Mouse (Mus musculus) liver, embryonic 15.5 days (tissue): ENCODE measurements around the gene Pex12. TPM values are rescaled to one million over a fixed set of nuclear protein-coding genes. Genes with fewer than 3 reads are reported as not detected.

Experiments used
- ATAC-seq: fragments of 200-750 bp; cut with Nextera tagmentation; 2 replicates; pipeline ENCODE4 v1.8.0; 2017; ENCODE audit warnings: moderate number of reproducible peaks, mild to moderate bottlenecking, moderate library complexity; ENCODE audit not compliant: insufficient read depth
- H3K27ac ChIP-seq: fragments of 300-500 bp; sonication (generic); replicated peaks from 2 replicates; pipeline ENCODE4 v1.5.1; 2015; ENCODE audit warnings: mild to moderate bottlenecking, inconsistent platforms
- H3K27me3 ChIP-seq: fragments of 300-500 bp; sonication (generic); 2 replicates; pipeline ENCODE4 v1.6.1; 2015; ENCODE audit warnings: mild to moderate bottlenecking, inconsistent platforms
- H3K36me3 ChIP-seq: fragments of 300-500 bp; sonication (generic); replicated peaks from 2 replicates; pipeline ENCODE4 v1.6.1; 2015; ENCODE audit warnings: moderate library complexity, mild to moderate bottlenecking, inconsistent platforms
- H3K4me1 ChIP-seq: fragments of 300-500 bp; sonication (generic); replicated peaks from 2 replicates; pipeline ENCODE4 v1.6.1; 2015; ENCODE audit warnings: inconsistent platforms
- H3K4me2 ChIP-seq: fragments of 300-500 bp; sonication (generic); 2 replicates; pipeline ENCODE4 v1.6.1; 2015; ENCODE audit warnings: moderate library complexity, mild to moderate bottlenecking, inconsistent platforms
- H3K4me3 ChIP-seq: fragments of 300-500 bp; sonication (generic); replicated peaks from 2 replicates; pipeline ENCODE4 v1.5.1; 2015; ENCODE audit warnings: mild to moderate bottlenecking, inconsistent platforms
- H3K9ac ChIP-seq: fragments of 300-500 bp; sonication (generic); 2 replicates; pipeline ENCODE4 v1.6.1; 2015; ENCODE audit warnings: moderate library complexity, mild to moderate bottlenecking, inconsistent platforms
- H3K9me3 ChIP-seq: fragments of 300-500 bp; sonication (generic); replicated peaks from 2 replicates; pipeline ENCODE4 v1.6.1; 2016; ENCODE audit warnings: inconsistent platforms
- WGBS: fragments of 180-500 bp; shearing (Covaris S2); methylation state at CpG from one replicate; pipeline ENCODE4 v1.1.7; 2015; ENCODE audit warnings: mixed read lengths; ENCODE audit not compliant: insufficient replicate concordance; 5-methylcytosine and 5-hydroxymethylcytosine counted together
- polyA plus RNA-seq: library from polyadenylated mRNA; unstranded; fragments of >200 nt; fragmentation: Nextera tagmentation; extraction: Ambion mirVana; gene quantifications from 2 replicates; pipeline ENCODE4 v1.2.1, GENCODE M21; 2015

The Pex12 gene
- polyA plus RNA-seq, 1 experiment from 2014 or later: 5.1 TPM

- peaks cover 21% of the 10 kb centered on the region for H3K27me3 ChIP-seq
- 18% methylated on average over 1 of the region's 1 CpGs for WGBS
- peaks cover 29% of the 10 kb centered on the region for H3K36me3 ChIP-seq
- peak within 1 kb of the TSS; percentile 48 for H3K4me2 ChIP-seq
- ATAC-seq: peak; percentile 90
- peak within 1 kb of the TSS; percentile 63 for H3K4me3 ChIP-seq
- peak within 1 kb of the TSS; percentile 95 for H3K27ac ChIP-seq
- no peaks in the 10 kb centered on the region for H3K9me3 ChIP-seq
- H3K4me1 ChIP-seq: peaks cover 82% of the 10 kb centered on the region
- H3K9ac ChIP-seq: peak within 1 kb of the TSS; percentile 57
These were observed 15.8 kb downstream of the Pex12 start, which contains the start of gene Slfn14 for GRCm38 (mm10) chr11:83286566-83286965. Gene Slfn14, minus strand, starts transcription at chr11:83286726.

- peak overlapping the region; percentile 95 for H3K27ac ChIP-seq
- H3K4me2 ChIP-seq: peak overlapping the region; percentile 48
- peak overlapping the region; percentile 63 for H3K4me3 ChIP-seq
These were observed 16.8 kb downstream of the Pex12 start for GRCm38 (mm10) chr11:83285627-83286026.

GRCm38 (mm10) chr11:83282084-83282483 is 20.3 kb downstream of the Pex12 start:
- peaks cover 50% of the 10 kb centered on the region for H3K4me1 ChIP-seq

More at GRCm38 (mm10) chr11:83285627-83286026, 16.8 kb downstream of the Pex12 start:
- Histone ChIP-seq H3K27me3 (peaks cover 25% of the 10 kb centered on the region), H3K4me1 (peaks cover 78% of the 10 kb centered on the region), H3K9ac (peak overlapping the region; percentile 57), H3K36me3 (peaks cover 37% of the 10 kb centered on the region), H3K9me3 (no peaks in the 10 kb centered on the region)
- ATAC-seq: no peak
- WGBS: 68% methylated on average over 4 of the region's 4 CpGs

GRCm38 (mm10) chr11:83279691-83280090 is 22.7 kb downstream of the Pex12 start:
- peaks cover 91% of the 10 kb centered on the region for H3K36me3 ChIP-seq
- H3K4me2 ChIP-seq: no peak overlapping the region
- H3K9me3 ChIP-seq: no peaks in the 10 kb centered on the region
- H3K9ac ChIP-seq: no peak overlapping the region
- no peak overlapping the region for H3K27ac ChIP-seq
- no peak overlapping the region for H3K4me3 ChIP-seq
- WGBS: 65% methylated on average over 6 of the region's 6 CpGs
- ATAC-seq: no peak
- H3K4me1 ChIP-seq: peaks cover 28% of the 10 kb centered on the region
- peaks cover 66% of the 10 kb centered on the region for H3K27me3 ChIP-seq

More at GRCm38 (mm10) chr11:83282084-83282483, 20.3 kb downstream of the Pex12 start:
- H3K27me3 ChIP-seq: peaks cover 45% of the 10 kb centered on the region
- H3K9me3 ChIP-seq: no peaks in the 10 kb centered on the region
- peak overlapping the region; percentile 48 for H3K4me2 ChIP-seq
- H3K4me3 ChIP-seq: peak overlapping the region; percentile 63
- H3K27ac ChIP-seq: no peak overlapping the region
- no peak for ATAC-seq
- WGBS: 42% methylated on average over 2 of the region's 2 CpGs
- peaks cover 70% of the 10 kb centered on the region for H3K36me3 ChIP-seq
- H3K9ac ChIP-seq: no peak overlapping the region

GRCm38 (mm10) chr11:83279024-83279423 is 23.4 kb downstream of the Pex12 start:
- WGBS: 80% methylated on average over 4 of the region's 4 CpGs
- Histone ChIP-seq H3K36me3 (peaks cover 93% of the 10 kb centered on the region), H3K9me3 (no peaks in the 10 kb centered on the region), H3K27ac (no peak overlapping the region), H3K27me3 (peaks cover 71% of the 10 kb centered on the region), H3K4me2 (no peak overlapping the region), H3K4me3 (no peak overlapping the region), H3K4me1 (peaks cover 22% of the 10 kb centered on the region), H3K9ac (no peak overlapping the region)
- no peak for ATAC-seq

GRCm38 (mm10) chr11:83276251-83276650 is 26.1 kb downstream of the Pex12 start:
- Histone ChIP-seq H3K27me3 (peaks cover 52% of the 10 kb centered on the region), H3K4me3 (no peak overlapping the region), H3K9ac (no peak overlapping the region), H3K4me1 (peaks cover 17% of the 10 kb centered on the region), H3K27ac (no peak overlapping the region), H3K9me3 (no peaks in the 10 kb centered on the region), H3K4me2 (no peak overlapping the region), H3K36me3 (peaks cover 70% of the 10 kb centered on the region)
- WGBS: 56% methylated on average over 7 of the region's 7 CpGs
- ATAC-seq: no peak

- Histone ChIP-seq H3K9ac (no peak overlapping the region), H3K4me1 (peaks cover 25% of the 10 kb centered on the region), H3K27me3 (peaks cover 31% of the 10 kb centered on the region), H3K9me3 (no peaks in the 10 kb centered on the region), H3K4me3 (no peak overlapping the region), H3K36me3 (peaks cover 33% of the 10 kb centered on the region), H3K27ac (peak overlapping the region; percentile 84), H3K4me2 (peak overlapping the region; percentile 71)
- ATAC-seq: peak; percentile 8
- 14% methylated on average over 2 of the region's 2 CpGs for WGBS
These were observed 30.2 kb downstream of the Pex12 start for GRCm38 (mm10) chr11:83271951-83272843.

- Histone ChIP-seq H3K4me3 (peak overlapping the region; percentile 60), H3K27me3 (peaks cover 23% of the 10 kb centered on the region), H3K4me1 (peaks cover 25% of the 10 kb centered on the region), H3K4me2 (peak overlapping the region; percentile 71), H3K36me3 (peaks cover 25% of the 10 kb centered on the region), H3K9ac (peak overlapping the region; percentile 46), H3K27ac (peak overlapping the region; percentile 84), H3K9me3 (no peaks in the 10 kb centered on the region)
- WGBS: under 1% methylated on average over 26 of the region's 26 CpGs
- ATAC-seq: peak; percentile 89
These were observed 31.0 kb downstream of the Pex12 start for GRCm38 (mm10) chr11:83271151-83271950.

GRCm38 (mm10) chr11:83270842-83271150 is 31.6 kb downstream of the Pex12 start:
- Histone ChIP-seq H3K27me3 (peaks cover 18% of the 10 kb centered on the region), H3K4me2 (peak overlapping the region; percentile 71), H3K4me3 (peak overlapping the region; percentile 60), H3K36me3 (peaks cover 19% of the 10 kb centered on the region), H3K27ac (peak overlapping the region; percentile 84), H3K9ac (peak overlapping the region; percentile 46), H3K9me3 (no peaks in the 10 kb centered on the region), H3K4me1 (peaks cover 25% of the 10 kb centered on the region)
- WGBS: 2% methylated on average over 6 of the region's 6 CpGs
- ATAC-seq: peak; percentile 7

GRCm38 (mm10) chr11:83263146-83263545 is 39.2 kb downstream of the Pex12 start:
- peak; percentile 87 for ATAC-seq
- Histone ChIP-seq H3K9ac (no peak overlapping the region), H3K4me1 (peaks cover 26% of the 10 kb centered on the region), H3K27ac (peak overlapping the region; percentile 93), H3K4me3 (no peak overlapping the region), H3K4me2 (peak overlapping the region; percentile 59), H3K36me3 (peaks cover 21% of the 10 kb centered on the region), H3K9me3 (no peaks in the 10 kb centered on the region), H3K27me3 (no peaks in the 10 kb centered on the region)
- WGBS: 27% methylated on average over 3 of the region's 3 CpGs

- Histone ChIP-seq H3K36me3 (peaks cover 21% of the 10 kb centered on the region), H3K4me3 (no peak overlapping the region), H3K4me2 (peak overlapping the region; percentile 59), H3K27me3 (no peaks in the 10 kb centered on the region), H3K9ac (no peak overlapping the region), H3K9me3 (no peaks in the 10 kb centered on the region), H3K27ac (peak overlapping the region; percentile 93), H3K4me1 (peaks cover 26% of the 10 kb centered on the region)
- peak; percentile 94 for ATAC-seq
- WGBS: 54% methylated on average over 1 of the region's 1 CpGs
These were observed 39.7 kb downstream of the Pex12 start for GRCm38 (mm10) chr11:83262673-83263072.
